Mouse (Mus musculus): ENCODE results near the gene Olfr1443. TPM values are rescaled to one million over a fixed set of nuclear protein-coding genes. Genes with fewer than 3 reads are reported as not detected.
"Not testable (repeated sequence)": the region's sequence is repeated elsewhere in the genome, so short reads cannot be mapped to it uniquely, and the experiment has no call there.

The Olfr1443 gene
- polyA plus RNA-seq, 1 experiment from 2014 or later, result not detected

GRCm38 (mm10) chr19:12696221-12696620 is 18.3 kb downstream of the Olfr1443 start:
- no peaks in the 10 kb centered on the region for H3K27me3 ChIP-seq (ENCODE audit: low read depth, poor library complexity, severe bottlenecking)
- DNase-seq (ENCODE audit: low spot score), result no peak
- no peak overlapping the region for H3K4me3 ChIP-seq
- no peak overlapping the region for H3K27ac ChIP-seq (replicated peaks)
- H3K36me3 ChIP-seq, result no peaks in the 10 kb centered on the region
- no peaks in the 10 kb centered on the region for H3K9me3 ChIP-seq (replicated peaks)
- no peaks in the 10 kb centered on the region for H3K4me1 ChIP-seq

GRCm38 (mm10) chr19:12708458-12708857 is 30.5 kb downstream of the Olfr1443 start:
- H3K4me3 ChIP-seq, result no peak overlapping the region
- H3K4me1 ChIP-seq, result no peaks in the 10 kb centered on the region
- no peak overlapping the region for H3K27ac ChIP-seq (replicated peaks)
- H3K9me3 ChIP-seq (replicated peaks), result no peaks in the 10 kb centered on the region
- no peaks in the 10 kb centered on the region for H3K27me3 ChIP-seq (ENCODE audit: low read depth, poor library complexity, severe bottlenecking)
- WGBS, result 87% methylated on average over 2 of the region's 2 CpGs
- no peaks in the 10 kb centered on the region for H3K36me3 ChIP-seq
- DNase-seq (ENCODE audit: low spot score), result no peak

- no peaks in the 10 kb centered on the region for H3K4me1 ChIP-seq
- H3K27me3 ChIP-seq (ENCODE audit: low read depth, poor library complexity, severe bottlenecking), result no peaks in the 10 kb centered on the region
- no peaks in the 10 kb centered on the region for H3K36me3 ChIP-seq
- no peak overlapping the region for H3K4me3 ChIP-seq
- no peaks in the 10 kb centered on the region for H3K9me3 ChIP-seq (replicated peaks)
- no peak for DNase-seq (ENCODE audit: low spot score)
- no peak overlapping the region for H3K27ac ChIP-seq (replicated peaks)
These were observed 31.1 kb downstream of the Olfr1443 start for GRCm38 (mm10) chr19:12708986-12709385.

- 84% methylated on average over 6 of the region's 6 CpGs for WGBS
- no peaks in the 10 kb centered on the region for H3K36me3 ChIP-seq
These were observed 41.3 kb downstream of the Olfr1443 start for GRCm38 (mm10) chr19:12719189-12719588.

GRCm38 (mm10) chr19:12720463-12720862 is 42.6 kb downstream of the Olfr1443 start:
- H3K9me3 ChIP-seq (replicated peaks), result no peaks in the 10 kb centered on the region
- WGBS, result 75% methylated on average over 2 of the region's 2 CpGs
- H3K4me3 ChIP-seq, result no peak overlapping the region
- no peak for DNase-seq (ENCODE audit: low spot score)
- H3K27me3 ChIP-seq (ENCODE audit: low read depth, poor library complexity, severe bottlenecking), result no peaks in the 10 kb centered on the region
- H3K27ac ChIP-seq (replicated peaks), result no peak overlapping the region
- H3K4me1 ChIP-seq, result no peaks in the 10 kb centered on the region
- H3K36me3 ChIP-seq, result no peaks in the 10 kb centered on the region

More at GRCm38 (mm10) chr19:12719189-12719588, 41.3 kb downstream of the Olfr1443 start:
- no peak overlapping the region for H3K4me3 ChIP-seq
- no peak overlapping the region for H3K27ac ChIP-seq (replicated peaks)
- no peaks in the 10 kb centered on the region for H3K4me1 ChIP-seq
- no peaks in the 10 kb centered on the region for H3K9me3 ChIP-seq (replicated peaks)
- H3K27me3 ChIP-seq (ENCODE audit: low read depth, poor library complexity, severe bottlenecking), result no peaks in the 10 kb centered on the region
- no peak for DNase-seq (ENCODE audit: low spot score)

GRCm38 (mm10) chr19:12720919-12721318 is 43.0 kb downstream of the Olfr1443 start:
- not testable (repeated sequence) for H3K36me3 ChIP-seq; H3K4me1 ChIP-seq; DNase-seq (ENCODE audit: low spot score); H3K27ac ChIP-seq (replicated peaks); H3K9me3 ChIP-seq (replicated peaks); H3K27me3 ChIP-seq (ENCODE audit: low read depth, poor library complexity, severe bottlenecking); H3K4me3 ChIP-seq
- 89% methylated on average over 5 of the region's 5 CpGs for WGBS

- H3K27ac ChIP-seq (replicated peaks); H3K4me1 ChIP-seq; H3K4me3 ChIP-seq; H3K9me3 ChIP-seq (replicated peaks); H3K36me3 ChIP-seq; DNase-seq (ENCODE audit: low spot score); H3K27me3 ChIP-seq (ENCODE audit: low read depth, poor library complexity, severe bottlenecking): not testable (repeated sequence)
- WGBS, result 94% methylated on average over 7 of the region's 7 CpGs
These were observed 43.7 kb downstream of the Olfr1443 start for GRCm38 (mm10) chr19:12721596-12721995.

GRCm38 (mm10) chr19:12722308-12722707 is 44.4 kb downstream of the Olfr1443 start:
- Histone ChIP-seq H3K36me3 (no peaks in the 10 kb centered on the region), H3K4me1 (no peaks in the 10 kb centered on the region), H3K27me3 (ENCODE audit: low read depth, poor library complexity, severe bottlenecking) (no peaks in the 10 kb centered on the region), H3K9me3 (replicated peaks) (no peaks in the 10 kb centered on the region), H3K27ac (replicated peaks) (no peak overlapping the region), H3K4me3 (no peak overlapping the region)
- no peak for DNase-seq (ENCODE audit: low spot score)
- 84% methylated on average over 3 of the region's 3 CpGs for WGBS

- whole genome bisulfite sequencing, result 80% methylated on average over 1 of the region's 1 CpGs
- Histone ChIP-seq H3K27ac (replicated peaks) (no peak overlapping the region), H3K36me3 (no peaks in the 10 kb centered on the region), H3K4me1 (no peaks in the 10 kb centered on the region), H3K9me3 (replicated peaks) (no peaks in the 10 kb centered on the region), H3K4me3 (no peak overlapping the region), H3K27me3 (ENCODE audit: low read depth, poor library complexity, severe bottlenecking) (no peaks in the 10 kb centered on the region)
- no peak for DNase-seq (ENCODE audit: low spot score)
These were observed 47.9 kb downstream of the Olfr1443 start for GRCm38 (mm10) chr19:12725851-12726250.

- no peaks in the 10 kb centered on the region for H3K9me3 ChIP-seq (replicated peaks)
- no peak overlapping the region for H3K4me3 ChIP-seq
- H3K27me3 ChIP-seq (ENCODE audit: low read depth, poor library complexity, severe bottlenecking), result no peaks in the 10 kb centered on the region
- no peak overlapping the region for H3K27ac ChIP-seq (replicated peaks)
- H3K4me1 ChIP-seq, result no peaks in the 10 kb centered on the region
- 70% methylated on average over 1 of the region's 1 CpGs for WGBS
- H3K36me3 ChIP-seq, result no peaks in the 10 kb centered on the region
- no peak for DNase-seq (ENCODE audit: low spot score)
These were observed 53.1 kb downstream of the Olfr1443 start for GRCm38 (mm10) chr19:12731036-12731435.

GRCm38 (mm10) chr19:12731950-12732349 is 54.0 kb downstream of the Olfr1443 start:
- no peak overlapping the region for H3K27ac ChIP-seq (replicated peaks)
- no peak overlapping the region for H3K4me3 ChIP-seq
- no peaks in the 10 kb centered on the region for H3K4me1 ChIP-seq
- 80% methylated on average over 2 of the region's 2 CpGs for WGBS
- H3K36me3 ChIP-seq, result no peaks in the 10 kb centered on the region
- H3K27me3 ChIP-seq (ENCODE audit: low read depth, poor library complexity, severe bottlenecking), result no peaks in the 10 kb centered on the region
- no peak for DNase-seq (ENCODE audit: low spot score)
- H3K9me3 ChIP-seq (replicated peaks), result no peaks in the 10 kb centered on the region

Other genes with a start within 250 kb of the Olfr1443 start
- 0.19 and 0.40 TPM in 2 replicates for gene Mpeg1, start 217.3 kb upstream of the Olfr1443 start, polyA plus RNA-seq (2016; fragmentation: Nextera tagmentation; extraction: Ambion mirVana)
- 54.9 and 59.2 TPM in 2 replicates for gene Dtx4, start 176.7 kb upstream of the Olfr1443 start, polyA plus RNA-seq (2016; fragmentation: Nextera tagmentation; extraction: Ambion mirVana)
- gene Fam111a, start 132.4 kb upstream of the Olfr1443 start, polyA plus RNA-seq (2016; fragmentation: Nextera tagmentation; extraction: Ambion mirVana), result 20.9 and 21.0 TPM in 2 replicates
- not detected in 2 replicates for gene Gm4952, start 78.1 kb upstream of the Olfr1443 start, polyA plus RNA-seq (2016; fragmentation: Nextera tagmentation; extraction: Ambion mirVana)
- not detected in 2 replicates for gene Glyat, start 44.8 kb upstream of the Olfr1443 start, polyA plus RNA-seq (2016; fragmentation: Nextera tagmentation; extraction: Ambion mirVana)
- gene Olfr1442, start 7.7 kb upstream of the Olfr1443 start, polyA plus RNA-seq (2016; fragmentation: Nextera tagmentation; extraction: Ambion mirVana), result not detected in 2 replicates
- gene Keg1, start 17.7 kb downstream of the Olfr1443 start, polyA plus RNA-seq (2016; fragmentation: Nextera tagmentation; extraction: Ambion mirVana), result not detected in 2 replicates
- 1.5 and 2.0 TPM in 2 replicates for gene Cntf, start 87.5 kb downstream of the Olfr1443 start, polyA plus RNA-seq (2016; fragmentation: Nextera tagmentation; extraction: Ambion mirVana)
- gene Zfp91, start 118.0 kb downstream of the Olfr1443 start, polyA plus RNA-seq (2016; fragmentation: Nextera tagmentation; extraction: Ambion mirVana), result 13.3 and 15.6 TPM in 2 replicates
- gene Lpxn, start 118.1 kb downstream of the Olfr1443 start, polyA plus RNA-seq (2016; fragmentation: Nextera tagmentation; extraction: Ambion mirVana), result 1.2 TPM in 2 replicates
- gene Gm5244, start 168.6 kb downstream of the Olfr1443 start, polyA plus RNA-seq (2016; fragmentation: Nextera tagmentation; extraction: Ambion mirVana), result not detected in 2 replicates
- gene Olfr1444, start 179.2 kb downstream of the Olfr1443 start, polyA plus RNA-seq (2016; fragmentation: Nextera tagmentation; extraction: Ambion mirVana), result not detected in 2 replicates
- not detected in 2 replicates for gene Olfr1445, start 205.7 kb downstream of the Olfr1443 start, polyA plus RNA-seq (2016; fragmentation: Nextera tagmentation; extraction: Ambion mirVana)
- not detected in 2 replicates for gene Olfr1446, start 215.4 kb downstream of the Olfr1443 start, polyA plus RNA-seq (2016; fragmentation: Nextera tagmentation; extraction: Ambion mirVana)
- not detected in 2 replicates for gene Olfr1447, start 225.6 kb downstream of the Olfr1443 start, polyA plus RNA-seq (2016; fragmentation: Nextera tagmentation; extraction: Ambion mirVana)
- not detected in 2 replicates for gene Olfr1448, start 246.3 kb downstream of the Olfr1443 start, polyA plus RNA-seq (2016; fragmentation: Nextera tagmentation; extraction: Ambion mirVana)

Measured in midbrain, embryonic 10.5 days (tissue).